Mouse (Mus musculus): ENCODE measurements around the gene Herc4. TPM values are rescaled to one million over a fixed set of nuclear protein-coding genes. Genes with fewer than 3 reads are reported as not detected.
A peak's percentile ranks its signal among the peaks of the same experiment; 100 is the strongest.

Gene Herc4
- polyA plus RNA-seq, 1 experiment, result 7.2 TPM

- H3K4me1 ChIP-seq (ENCODE audit: control insufficient read depth, insufficient read depth, insufficient read length, low read length), result peaks cover 2% of the 10 kb centered on the region; the same call in 1 of the 2 replicates
- H3K36me3 ChIP-seq (ENCODE audit: control insufficient read depth, insufficient read depth, low read length), result no peaks in the 10 kb centered on the region
- WGBS, result 68% methylated on average over 2 of the region's 2 CpGs
- H3K27ac ChIP-seq (ENCODE audit: insufficient read depth, low read depth, low read length), result no peak overlapping the region
- TF ChIP-seq CTCF (IDR thresholded peaks at IDR 0.05; ENCODE audit: extremely low read depth, insufficient read length, insufficient replicate concordance, low read depth, low read length), result no peak
- TF ChIP-seq POLR2A (IDR thresholded peaks at IDR 0.05; ENCODE audit: low read depth, low read length), result no peak
- no peaks in the 10 kb centered on the region for H3K27me3 ChIP-seq (ENCODE audit: control insufficient read depth, insufficient read depth, low read length)
- no peak overlapping the region for H3K4me3 ChIP-seq (ENCODE audit: low read depth, low read length)
Observed at GRCm38 (mm10) chr10:63237206-63237605, 6.4 kb upstream of the Herc4 start.

DNA sequence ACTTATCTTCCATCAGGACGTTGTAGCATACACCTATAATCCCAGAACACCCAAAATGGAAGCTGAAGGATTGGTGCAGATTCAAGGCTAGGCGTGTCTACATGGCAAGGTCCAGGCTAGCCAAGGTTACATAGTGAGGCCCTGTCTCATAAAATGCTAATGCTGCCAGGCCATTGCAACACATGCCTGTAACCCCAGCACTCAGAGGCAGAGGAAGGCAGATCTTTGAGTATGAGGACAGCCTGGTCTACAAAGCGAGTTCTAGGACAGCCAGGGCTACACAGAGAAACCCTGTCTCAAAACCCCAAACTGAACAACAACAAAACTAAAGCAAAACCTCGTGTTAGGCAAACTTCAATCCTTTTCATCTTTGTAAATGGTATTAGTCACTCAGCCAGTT lies 5.5 kb upstream of the Herc4 start:
- Histone ChIP-seq H3K27me3 (ENCODE audit: control insufficient read depth, insufficient read depth, low read length) (no peaks in the 10 kb centered on the region), H3K27ac (ENCODE audit: insufficient read depth, low read depth, low read length) (no peak overlapping the region), H3K4me1 (ENCODE audit: control insufficient read depth, insufficient read depth, insufficient read length, low read length) (peaks cover 6% of the 10 kb centered on the region; the same call in 1 of the 2 replicates), H3K4me3 (ENCODE audit: low read depth, low read length) (no peak overlapping the region), H3K36me3 (ENCODE audit: control insufficient read depth, insufficient read depth, low read length) (no peaks in the 10 kb centered on the region)
- 56% methylated on average over 4 of the region's 4 CpGs for WGBS
- TF ChIP-seq POLR2A (IDR thresholded peaks at IDR 0.05; ENCODE audit: low read depth, low read length), result no peak
- TF ChIP-seq CTCF (IDR thresholded peaks at IDR 0.05; ENCODE audit: extremely low read depth, insufficient read length, insufficient replicate concordance, low read depth, low read length), result no peak

DNA sequence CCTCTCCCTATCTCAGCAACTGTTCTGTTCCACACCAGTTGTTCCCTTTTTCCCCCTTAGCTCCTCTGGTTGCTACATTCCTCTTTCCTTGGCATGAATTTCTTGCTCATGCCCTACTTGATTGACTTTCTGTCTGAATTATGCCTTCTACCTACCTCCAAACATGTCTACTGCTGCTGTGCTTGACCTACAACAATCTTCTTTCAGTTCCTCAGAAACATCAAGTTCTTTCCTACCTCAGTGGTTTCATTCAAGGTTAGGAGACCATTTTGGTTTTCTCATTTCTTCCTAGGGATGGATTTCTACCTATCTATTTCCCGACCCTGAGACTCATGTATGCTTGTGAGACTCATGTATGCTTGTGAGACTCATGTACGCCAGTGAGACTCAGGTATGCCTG lies 3.8 kb upstream of the Herc4 start:
- WGBS, result 78% methylated on average over 2 of the region's 2 CpGs
- Histone ChIP-seq H3K36me3 (ENCODE audit: control insufficient read depth, insufficient read depth, low read length) (no peaks in the 10 kb centered on the region), H3K27ac (ENCODE audit: insufficient read depth, low read depth, low read length) (no peak overlapping the region), H3K4me3 (ENCODE audit: low read depth, low read length) (no peak overlapping the region), H3K4me1 (ENCODE audit: control insufficient read depth, insufficient read depth, insufficient read length, low read length) (peaks cover 6% of the 10 kb centered on the region; the same call in 1 of the 2 replicates), H3K27me3 (ENCODE audit: control insufficient read depth, insufficient read depth, low read length) (no peaks in the 10 kb centered on the region)
- TF ChIP-seq POLR2A (IDR thresholded peaks at IDR 0.05; ENCODE audit: low read depth, low read length) (no peak), CTCF (IDR thresholded peaks at IDR 0.05; ENCODE audit: extremely low read depth, insufficient read length, insufficient replicate concordance, low read depth, low read length) (no peak)

GRCm38 (mm10) chr10:63240868-63241271 lies 2.7 kb upstream of the Herc4 start:
- Histone ChIP-seq H3K27me3 (ENCODE audit: control insufficient read depth, insufficient read depth, low read length) (no peaks in the 10 kb centered on the region), H3K4me1 (ENCODE audit: control insufficient read depth, insufficient read depth, insufficient read length, low read length) (peaks cover 6% of the 10 kb centered on the region; the same call in 1 of the 2 replicates), H3K36me3 (ENCODE audit: control insufficient read depth, insufficient read depth, low read length) (no peaks in the 10 kb centered on the region), H3K4me3 (ENCODE audit: low read depth, low read length) (no peak overlapping the region), H3K27ac (ENCODE audit: insufficient read depth, low read depth, low read length) (no peak overlapping the region)
- 79% methylated on average over 2 of the region's 2 CpGs for WGBS
- TF ChIP-seq POLR2A (IDR thresholded peaks at IDR 0.05; ENCODE audit: low read depth, low read length) (no peak), CTCF (IDR thresholded peaks at IDR 0.05; ENCODE audit: extremely low read depth, insufficient read length, insufficient replicate concordance, low read depth, low read length) (no peak)

GRCm38 (mm10) chr10:63242798-63243435 lies 693 bp upstream of the Herc4 start:
- H3K4me3 ChIP-seq (ENCODE audit: low read depth, low read length), result no peak overlapping the region
- H3K36me3 ChIP-seq (ENCODE audit: control insufficient read depth, insufficient read depth, low read length), result peaks cover 1% of the 10 kb centered on the region; the same call in 1 of the 2 replicates
- H3K27ac ChIP-seq (ENCODE audit: insufficient read depth, low read depth, low read length), result 0 out of 2 replicates have a peak overlapping the region, but pooled peaks have one; percentile 38
- H3K4me1 ChIP-seq (ENCODE audit: control insufficient read depth, insufficient read depth, insufficient read length, low read length), result peaks cover 7% of the 10 kb centered on the region; the same call in 1 of the 2 replicates
- H3K27me3 ChIP-seq (ENCODE audit: control insufficient read depth, insufficient read depth, low read length), result no peaks in the 10 kb centered on the region
- 7% methylated on average over 12 of the region's 12 CpGs for WGBS
- no peak for TF ChIP-seq POLR2A (IDR thresholded peaks at IDR 0.05; ENCODE audit: low read depth, low read length)
- no peak for TF ChIP-seq CTCF (IDR thresholded peaks at IDR 0.05; ENCODE audit: extremely low read depth, insufficient read length, insufficient replicate concordance, low read depth, low read length)

- H3K36me3 ChIP-seq (ENCODE audit: control insufficient read depth, insufficient read depth, low read length), result peaks cover 3% of the 10 kb centered on the region; the same call in 1 of the 2 replicates
- TF ChIP-seq POLR2A (IDR thresholded peaks at IDR 0.05; ENCODE audit: low read depth, low read length) (no peak), CTCF (IDR thresholded peaks at IDR 0.05; ENCODE audit: extremely low read depth, insufficient read length, insufficient replicate concordance, low read depth, low read length) (no peak)
- H3K4me3 ChIP-seq (ENCODE audit: low read depth, low read length), result peak overlapping the region; percentile 86
- peaks cover 7% of the 10 kb centered on the region; the same call in 1 of the 2 replicates for H3K4me1 ChIP-seq (ENCODE audit: control insufficient read depth, insufficient read depth, insufficient read length, low read length)
- WGBS, result under 1% methylated on average over 41 of the region's 41 CpGs
- H3K27ac ChIP-seq (ENCODE audit: insufficient read depth, low read depth, low read length), result peak overlapping the region; percentile 99
- no peaks in the 10 kb centered on the region for H3K27me3 ChIP-seq (ENCODE audit: control insufficient read depth, insufficient read depth, low read length)
Observed at GRCm38 (mm10) chr10:63244055-63244671, 553 bp downstream of the Herc4 start.

DNA sequence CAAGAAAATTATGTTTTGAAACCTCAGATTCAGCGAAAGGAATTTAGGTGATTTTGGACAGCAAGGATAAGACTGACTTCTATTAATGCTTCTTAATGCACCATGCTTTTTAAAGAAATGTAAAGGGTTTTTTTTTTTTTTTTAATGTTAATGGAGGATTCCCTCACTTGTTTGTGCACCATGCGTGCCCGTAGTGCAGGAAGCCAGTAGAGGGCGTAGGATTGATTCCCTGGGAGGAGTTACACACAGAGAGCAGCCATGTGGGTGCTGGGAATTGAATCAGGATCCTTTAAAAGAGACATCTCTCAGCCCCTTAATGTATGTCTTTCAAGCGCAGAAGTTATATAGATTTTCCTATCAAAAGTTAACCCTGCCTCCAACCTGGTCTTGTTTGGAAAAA lies 1.1 kb downstream of the Herc4 start:
- Histone ChIP-seq H3K27ac (ENCODE audit: insufficient read depth, low read depth, low read length) (peak overlapping the region; percentile 99), H3K4me1 (ENCODE audit: control insufficient read depth, insufficient read depth, insufficient read length, low read length) (peaks cover 7% of the 10 kb centered on the region; the same call in 1 of the 2 replicates), H3K4me3 (ENCODE audit: low read depth, low read length) (peak overlapping the region; percentile 86; the same call in 1 of the 2 replicates), H3K36me3 (ENCODE audit: control insufficient read depth, insufficient read depth, low read length) (peaks cover 5% of the 10 kb centered on the region), H3K27me3 (ENCODE audit: control insufficient read depth, insufficient read depth, low read length) (no peaks in the 10 kb centered on the region)
- TF ChIP-seq CTCF (IDR thresholded peaks at IDR 0.05; ENCODE audit: extremely low read depth, insufficient read length, insufficient replicate concordance, low read depth, low read length) (peak; percentile 44; the same call in 1 of the 2 replicates), POLR2A (IDR thresholded peaks at IDR 0.05; ENCODE audit: low read depth, low read length) (no peak)
- 17% methylated on average over 5 of the region's 5 CpGs for WGBS

Data from small intestine, adult 2 months (tissue).